Mouse (Mus musculus) spleen, adult 10 weeks (tissue): Measurements from ENCODE around the gene Fkbp10. TPM values are rescaled to one million over a fixed set of nuclear protein-coding genes. Genes with fewer than 3 reads are reported as not detected.

Experiments
- polyA plus RNA-seq: library from polyadenylated mRNA; stranded (reverse); fragments of 350-450 nt; fragmentation: Illumina TruSeq; extraction: RNeasy Lipid Tissue Mini Kit (QIAGEN cat#74804); gene quantifications from one replicate; pipeline ENCODE4 v1.2.3, GENCODE M21; 2015; ENCODE audit warnings: low replicate concordance; ENCODE audit not compliant: insufficient read depth

Gene Fkbp10
- 5.2 TPM for polyA plus RNA-seq

DNA sequence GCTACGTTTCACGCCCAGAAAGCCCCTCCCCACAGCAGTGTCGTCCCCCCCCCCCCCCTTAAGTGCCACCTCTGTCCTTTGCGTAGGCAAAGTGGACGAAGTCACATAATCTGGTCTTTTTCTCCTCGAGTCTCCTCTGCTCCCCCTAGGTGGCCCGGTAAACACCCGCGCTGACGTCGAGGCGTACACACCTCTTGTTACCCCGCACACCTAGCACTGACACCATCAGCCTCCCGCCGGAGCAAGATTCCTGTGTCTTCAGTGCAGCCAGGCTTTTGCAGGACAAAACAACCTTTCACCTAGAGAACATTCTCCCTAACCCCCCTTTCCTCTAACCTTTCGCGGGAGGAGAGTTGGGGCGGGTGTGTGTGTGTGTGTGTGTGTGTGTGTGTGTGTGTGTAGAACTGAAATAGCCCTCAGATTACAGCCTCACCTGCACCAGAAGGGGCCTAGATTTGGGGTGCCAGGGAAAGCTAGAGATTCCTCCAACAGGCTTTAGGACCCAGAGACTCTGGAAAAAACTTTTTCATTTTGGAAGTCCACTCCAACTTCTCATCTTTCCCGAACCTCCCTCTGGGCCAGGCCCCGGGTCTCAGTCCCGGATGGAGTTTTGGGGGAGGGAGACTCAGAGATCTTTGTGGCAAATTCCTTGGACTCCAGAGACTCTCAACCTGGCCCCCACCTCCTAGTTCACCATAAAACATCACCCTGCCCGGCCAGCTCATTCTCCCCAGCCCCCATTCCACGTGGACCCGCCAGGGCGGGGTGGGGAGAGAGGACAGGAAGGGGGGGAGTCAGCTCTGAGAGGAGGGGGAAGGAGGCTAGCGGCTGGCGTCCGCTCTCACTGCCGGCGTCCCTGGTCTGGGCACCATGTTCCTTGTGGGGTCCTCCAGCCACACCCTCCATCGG is at the start of gene Fkbp10:
Fkbp10 (plus strand) TSS at position 784 of the 909 bp plus-strand sequence.

DNA sequence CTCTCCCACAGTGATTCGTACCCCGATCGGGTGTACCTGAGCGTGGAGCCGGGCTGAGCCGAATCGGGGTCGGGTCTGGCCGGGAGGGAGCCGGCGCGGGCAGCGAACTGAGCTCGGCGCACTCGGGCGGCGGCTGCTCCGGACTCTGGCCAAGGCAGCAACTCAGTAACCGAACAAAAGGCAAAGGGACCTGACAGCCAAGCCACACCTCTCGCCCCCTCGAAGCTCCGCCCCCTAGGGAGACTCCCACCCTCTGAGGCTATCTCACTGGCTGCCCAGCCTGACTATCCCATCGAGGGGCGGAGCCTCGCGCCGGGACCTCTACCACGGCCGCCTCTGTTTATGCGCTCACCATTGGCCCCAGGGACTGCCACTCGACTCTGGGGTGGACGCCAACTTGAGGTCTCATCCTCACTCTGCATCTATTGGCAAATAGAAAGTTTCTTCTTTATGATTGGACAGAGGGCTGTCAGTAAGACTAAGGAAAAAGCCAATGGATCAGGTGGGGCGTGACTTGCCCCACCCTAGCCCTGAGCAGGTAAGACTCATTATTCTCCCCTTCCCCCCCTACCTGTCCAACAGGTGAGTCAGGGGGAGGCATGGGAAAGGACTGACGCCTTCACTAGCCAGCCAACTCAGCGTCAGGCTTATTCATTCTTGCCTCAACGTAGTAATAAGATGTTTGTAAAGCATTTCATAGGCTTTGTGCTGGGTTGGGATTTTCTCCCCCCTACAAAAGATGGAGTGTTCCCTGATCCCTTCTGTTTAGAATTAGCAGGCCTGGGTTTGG is 17.7 kb upstream of the Fkbp10 start, which contains the start of gene Jup:
Jup (minus strand) TSS at position 164 of the 790 bp plus-strand sequence.

DNA sequence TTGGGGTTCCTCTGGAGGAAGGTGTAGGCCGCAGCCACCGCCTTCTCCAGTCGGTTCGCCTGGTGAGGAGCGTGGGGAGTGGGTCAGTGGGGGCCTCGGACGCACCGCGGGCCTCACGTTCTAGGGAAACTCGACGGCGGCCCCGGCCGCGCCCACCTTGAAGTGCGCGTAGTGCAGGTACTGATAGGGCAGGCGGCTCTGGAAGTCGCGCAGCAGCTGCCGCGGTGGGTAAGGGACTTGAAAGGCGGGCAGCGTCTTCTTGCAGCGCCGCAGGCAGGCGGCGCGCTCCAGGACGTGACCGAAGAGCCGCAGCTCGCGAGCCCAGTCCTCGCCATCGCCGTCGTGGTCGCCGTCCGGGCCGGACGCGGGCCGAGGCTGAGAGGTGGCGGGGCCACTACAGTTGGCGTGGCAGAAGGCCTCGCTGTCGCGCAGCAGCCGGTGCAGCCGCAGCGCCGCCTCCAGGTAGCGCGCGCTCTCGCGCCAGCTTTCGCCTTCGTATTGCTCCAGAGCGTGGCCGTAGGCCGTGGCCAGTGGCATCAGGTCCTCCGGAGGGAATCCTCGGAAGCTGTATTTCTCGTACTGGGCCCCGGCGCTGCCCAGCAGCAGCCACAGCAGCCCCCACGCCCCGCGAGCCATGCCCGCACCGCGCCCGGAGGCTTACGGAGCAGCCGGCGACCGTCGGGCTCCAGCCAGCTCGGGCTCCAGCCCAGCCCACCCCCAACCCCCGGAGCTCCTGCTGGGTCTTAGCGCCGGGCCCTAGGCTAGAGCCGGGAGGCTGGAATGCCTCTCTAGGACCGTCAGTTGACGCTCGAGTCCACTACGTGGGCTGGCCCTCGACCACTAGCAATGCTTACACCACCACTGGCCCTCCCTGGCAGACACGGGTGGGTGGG is 1.2 kb upstream of the Fkbp10 start, which contains the start of gene P3h4:
P3h4 (minus strand) TSS at position 816 of the 893 bp plus-strand sequence.

DNA sequence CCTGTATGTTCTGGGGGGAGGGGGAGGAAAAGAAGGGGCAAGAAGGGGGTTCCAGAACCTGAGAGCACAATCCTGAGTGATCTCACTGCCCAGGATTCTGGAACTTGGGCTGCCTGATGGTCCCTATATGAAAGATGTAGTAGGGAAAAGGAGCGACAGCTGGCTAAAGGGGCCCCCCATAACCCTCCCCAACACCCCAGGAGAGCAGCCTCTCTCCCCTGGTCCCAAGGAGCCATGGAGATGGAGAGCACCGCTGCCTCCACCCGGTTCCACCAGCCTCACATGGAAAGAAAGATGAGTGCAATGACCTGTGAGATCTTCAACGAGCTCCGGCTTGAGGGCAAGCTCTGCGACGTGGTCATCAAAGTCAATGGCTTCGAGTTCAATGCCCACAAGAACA is 26.3 kb downstream of the Fkbp10 start, which contains the start of the genes Nt5c3b and Klhl10:
Nt5c3b (minus strand) TSS at position 12 of the 400 bp plus-strand sequence.
Klhl10 (plus strand) TSS at position 121 of the 400 bp plus-strand sequence.

DNA sequence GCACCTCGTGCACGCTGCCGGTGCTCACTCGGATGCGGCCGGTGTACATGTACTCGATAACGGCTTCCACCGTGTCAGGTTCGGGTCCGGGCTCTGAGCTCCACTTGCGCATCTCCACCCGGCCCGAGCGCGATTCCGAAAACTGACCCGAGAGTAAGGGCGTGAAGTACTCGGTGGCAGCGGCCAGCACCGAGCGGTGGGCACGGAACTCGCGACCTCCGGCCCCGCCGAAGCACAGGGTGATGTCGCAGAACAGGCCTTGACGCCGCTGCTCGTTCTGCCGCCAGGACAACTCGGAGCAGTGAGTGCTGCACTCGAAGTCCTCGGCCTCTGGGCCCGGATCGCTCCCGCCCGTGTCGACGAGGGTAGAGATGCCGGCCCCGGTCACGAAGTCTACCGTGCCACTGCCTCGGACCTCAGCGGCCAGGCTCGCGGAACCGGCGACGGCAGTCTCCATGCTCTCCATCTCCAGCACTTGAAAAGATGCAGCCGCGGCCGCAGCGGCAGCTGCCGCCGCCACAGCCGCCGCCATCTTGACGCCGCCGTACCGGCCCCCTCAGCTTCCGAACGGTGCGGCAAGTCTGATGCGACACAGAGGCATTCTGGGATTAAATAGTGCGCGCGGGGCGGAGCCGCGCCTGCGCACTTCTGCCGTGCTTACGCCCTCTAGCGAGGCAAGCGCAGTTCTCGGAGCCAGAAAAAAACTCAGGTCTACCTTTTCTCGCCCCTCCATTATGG is 56.9 kb downstream of the Fkbp10 start, which contains the start of gene Klhl11:
Klhl11 (minus strand) TSS at position 545 of the 738 bp plus-strand sequence.

Other genes with a start within 250 kb of the Fkbp10 start
- not detected for gene Krt9, start 222.5 kb upstream of the Fkbp10 start, polyA plus RNA-seq
- not detected for gene Krt14, start 208.1 kb upstream of the Fkbp10 start, polyA plus RNA-seq
- not detected for gene Krt16, start 166.8 kb upstream of the Fkbp10 start, polyA plus RNA-seq
- gene Krt17, start 154.7 kb upstream of the Fkbp10 start, polyA plus RNA-seq, result not detected
- not detected for gene Krt42, start 145.8 kb upstream of the Fkbp10 start, polyA plus RNA-seq
- 1,360 TPM for gene Eif1, start 95.8 kb upstream of the Fkbp10 start, polyA plus RNA-seq
- gene Gast, start 81.3 kb upstream of the Fkbp10 start, polyA plus RNA-seq, result not detected
- 28.3 TPM for gene Hap1, start 59.6 kb upstream of the Fkbp10 start, polyA plus RNA-seq
- gene Jup, start 17.9 kb upstream of the Fkbp10 start, polyA plus RNA-seq, result 19.0 TPM
- 5.2 TPM for gene P3h4, start 861 bp upstream of the Fkbp10 start, polyA plus RNA-seq
- gene Nt5c3b, start 26.1 kb downstream of the Fkbp10 start, polyA plus RNA-seq, result 53.8 TPM
- 0.41 TPM for gene Klhl10, start 26.2 kb downstream of the Fkbp10 start, polyA plus RNA-seq
- gene Klhl11, start 57.0 kb downstream of the Fkbp10 start, polyA plus RNA-seq, result 11.0 TPM
- 92.7 TPM for gene Acly, start 112.3 kb downstream of the Fkbp10 start, polyA plus RNA-seq
- 0.15 TPM for gene Ttc25, start 129.9 kb downstream of the Fkbp10 start, polyA plus RNA-seq
- gene Cnp, start 159.2 kb downstream of the Fkbp10 start, polyA plus RNA-seq, result 99.4 TPM
- 17.5 TPM for gene Nkiras2, start 203.5 kb downstream of the Fkbp10 start, polyA plus RNA-seq
- 892 TPM for gene Dnajc7, start 204.5 kb downstream of the Fkbp10 start, polyA plus RNA-seq